Mouse (Mus musculus) spleen, postnatal 14 days (tissue): ENCODE measurements around the gene Irgm2.

Source experiments
- DNase-seq, 2 experiments: peaks; one replicate each; pipeline ENCODE4 v3.0.0; 2021 to 2022; ENCODE audit warnings: low spot score in 2 of 2

Gene Irgm2

DNA sequence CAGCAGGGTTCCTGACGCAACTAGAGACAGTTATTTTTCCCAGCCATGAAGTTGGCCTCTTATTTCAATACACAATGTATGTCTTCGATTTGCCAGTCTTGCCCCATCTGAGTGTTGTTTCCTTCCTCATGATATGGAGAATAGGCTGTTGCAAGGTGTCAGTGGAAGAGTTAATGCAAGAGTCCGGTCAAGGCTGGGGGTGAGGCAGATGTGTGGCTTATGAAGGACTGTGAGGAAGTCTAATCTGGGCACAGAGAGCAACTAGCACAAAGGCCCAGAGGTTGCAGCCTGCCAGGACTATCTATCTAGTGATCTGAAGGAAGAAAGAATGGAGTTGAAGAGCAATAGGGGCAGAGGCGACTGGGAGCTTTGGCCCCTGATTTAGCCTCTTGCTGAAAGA lies 60.7 kb downstream of the Irgm2 start:
- no peak for DNase-seq

DNA sequence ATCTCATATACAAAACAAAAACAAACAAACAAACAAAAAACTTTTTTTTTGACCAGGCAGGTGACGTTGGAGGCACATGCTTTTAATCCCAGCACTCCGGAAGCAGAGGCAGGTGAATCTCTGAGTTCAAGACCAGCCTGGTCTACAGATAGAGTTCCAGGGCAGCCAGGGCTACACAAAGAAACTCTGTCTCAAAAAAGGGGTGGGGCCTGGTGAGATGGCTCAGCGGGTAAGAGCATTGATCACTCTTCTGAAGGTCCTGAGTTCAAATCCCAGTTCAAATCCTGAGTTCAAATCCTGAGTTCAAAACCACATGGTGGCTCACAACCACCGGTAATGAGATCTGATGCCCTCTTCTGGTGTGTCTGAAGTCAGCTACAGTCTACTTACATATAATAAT lies 62.4 kb downstream of the Irgm2 start:
- DNase-seq = no peak

DNA sequence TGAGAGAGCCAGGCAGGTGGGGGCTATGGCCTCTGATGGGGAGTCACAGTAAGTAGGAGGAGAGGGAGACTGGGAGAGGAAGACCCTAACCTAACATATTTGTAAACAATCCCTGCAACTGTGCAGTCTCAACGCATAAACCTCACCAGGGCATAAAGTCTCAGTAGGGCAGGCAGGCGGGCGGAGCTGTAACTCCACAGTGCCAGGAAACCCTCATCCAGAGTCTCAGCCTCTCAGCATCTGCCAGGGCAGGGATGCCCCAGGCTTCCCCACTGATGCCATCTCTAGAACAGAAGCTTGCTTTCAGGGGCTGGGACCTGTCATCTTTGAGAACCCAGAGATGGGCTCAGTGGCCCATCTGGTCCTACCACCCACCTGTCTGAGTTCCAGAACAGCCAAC lies 62.9 kb downstream of the Irgm2 start:
- no peak for DNase-seq

DNA sequence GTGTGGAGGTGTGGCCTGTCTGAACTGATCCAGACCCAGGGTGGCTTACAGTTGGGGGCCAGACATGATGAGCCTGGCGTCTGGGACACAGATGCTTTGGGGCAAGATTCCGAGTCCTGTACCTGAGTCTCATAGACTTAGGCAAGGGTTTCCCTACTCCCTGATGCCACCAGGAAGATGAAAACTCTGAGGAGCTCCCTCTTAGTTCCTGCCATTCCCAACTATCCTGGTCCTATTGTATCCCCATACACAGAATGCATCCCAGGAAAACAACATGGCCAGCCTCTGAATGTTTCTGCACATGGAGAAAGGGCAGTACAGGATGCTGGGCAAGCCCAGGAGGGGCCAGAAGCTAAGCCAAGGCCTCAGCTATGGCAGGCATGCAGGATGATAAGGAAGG lies 64.1 kb downstream of the Irgm2 start:
- no peak for DNase-seq

DNA sequence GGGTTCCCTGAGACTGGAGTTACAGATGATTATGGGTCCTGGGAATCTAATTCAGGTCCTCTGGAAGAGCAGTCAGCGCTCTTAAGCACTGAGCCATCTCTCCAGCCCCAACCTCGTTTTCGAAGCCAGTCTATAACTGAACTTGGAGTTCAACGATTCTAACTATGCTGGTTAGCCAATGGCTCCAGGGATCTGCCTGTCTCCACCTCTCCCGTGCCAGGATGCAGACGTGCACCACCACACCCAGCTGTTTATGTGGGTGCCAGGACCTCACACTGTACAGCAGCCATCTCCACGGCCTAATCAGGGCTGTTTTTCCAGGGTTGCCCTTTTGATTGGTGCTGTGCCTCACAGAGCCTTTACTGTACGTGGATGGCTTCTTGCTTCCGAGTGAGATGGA lies 65.1 kb downstream of the Irgm2 start:
- no peak for DNase-seq

DNA sequence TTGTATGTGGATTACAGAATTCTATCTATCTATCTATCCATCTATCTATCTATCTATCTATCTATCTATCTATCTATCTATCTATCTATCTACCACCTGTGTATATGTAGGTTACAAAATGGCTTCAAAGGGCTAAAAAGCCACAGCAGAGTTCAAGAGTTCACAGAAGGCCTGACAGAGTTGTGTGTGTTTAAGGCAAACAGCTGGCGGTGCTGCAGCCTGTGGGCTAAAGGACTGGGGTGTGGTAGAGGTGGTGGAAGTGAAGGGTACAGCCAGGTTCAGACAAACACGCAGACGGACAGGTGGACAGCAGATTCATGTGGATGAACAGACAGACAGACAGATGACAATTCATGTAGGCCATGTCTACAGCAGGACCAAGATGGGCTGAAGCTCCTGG lies 68.9 kb downstream of the Irgm2 start:
- no peak for DNase-seq
